Comparison of ENCODE assay signal across 9 mouse cellular contexts in genomic region chr19:38429269-38429668, GRCm38 (mm10). TPM values are rescaled to one million over a fixed set of nuclear protein-coding genes. Genes with fewer than 3 reads are reported as not detected.
DNase-seq lines count a peak whose midpoint lies in the region; ATAC-seq and TF ChIP-seq lines count a peak whose summit lies in the region.
"Had no signal": no experiment of that assay in that cellular context is flagged by ENCODE, and none has a peak within 500 bp of the region (broad histone marks: within the 10 kb centered on the region; RNA-seq: fewer than 3 reads in every experiment).

No protein-coding gene starts in this region.

- no peak for ATAC-seq in heart, postnatal 0 days (ENCODE audit: insufficient read depth, low read depth)
- ATAC-seq in heart, embryonic 12.5 days (ENCODE audit: insufficient number of reproducible peaks, low FRiP score) = no peak
- ATAC-seq in forebrain, embryonic 12.5 days (ENCODE audit: low FRiP score) = no peak

- no peaks in the 10 kb centered on the region for H3K27me3 ChIP-seq in heart, postnatal 0 days (ENCODE audit: control insufficient read depth, insufficient read depth, low read length)
- H3K27me3 ChIP-seq in heart, embryonic 12.5 days (replicated peaks) = no peaks in the 10 kb centered on the region
- no peaks in the 10 kb centered on the region for H3K27me3 ChIP-seq in liver, adult 2 months (ENCODE audit: control insufficient read depth, insufficient read depth, low read length)
- no peaks in the 10 kb centered on the region for H3K27me3 ChIP-seq in forebrain, embryonic 12.5 days

- TF ChIP-seq POLR2A in liver, adult 2 months (IDR thresholded peaks at IDR 0.05; ENCODE audit: extremely low read depth, insufficient read depth, low read length) = no peak

- no peak for DNase-seq in heart, postnatal 0 days (ENCODE audit: low spot score)
- peak; percentile 38 for DNase-seq in urinary bladder, postnatal 25 days (ENCODE audit: low spot score)
- DNase-seq in urinary bladder, postnatal 10 days (ENCODE audit: low spot score) = no peak
- DNase-seq in cerebellum, postnatal 10 days = peak; percentile 49 to 71
- DNase-seq in liver, adult 2 months (ENCODE audit: extremely low read depth, low read depth, low spot score) = peak; percentile 28
- no peak for DNase-seq in frontal cortex, postnatal 10 days (ENCODE audit: low spot score in 2 of 2)

- H3K4me3 ChIP-seq in heart, postnatal 0 days (ENCODE audit: low read depth, low read length) = no peak overlapping the region
- no peak overlapping the region for H3K4me3 ChIP-seq in heart, embryonic 12.5 days
- no peak overlapping the region for H3K4me3 ChIP-seq in liver, adult 2 months (ENCODE audit: insufficient read depth, low read depth, low read length)
- H3K4me3 ChIP-seq in forebrain, embryonic 12.5 days (replicated peaks) = no peak overlapping the region

- no peaks in the 10 kb centered on the region for H3K9me3 ChIP-seq in heart, postnatal 0 days (replicated peaks; ENCODE audit: control insufficient read depth, low read length)
- H3K9me3 ChIP-seq in heart, embryonic 12.5 days (replicated peaks) = no peaks in the 10 kb centered on the region
- H3K9me3 ChIP-seq in forebrain, embryonic 12.5 days = no peaks in the 10 kb centered on the region

- no peaks in the 10 kb centered on the region for H3K36me3 ChIP-seq in heart, postnatal 0 days (replicated peaks; ENCODE audit: control insufficient read depth, insufficient read depth, low read length)
- H3K36me3 ChIP-seq in heart, embryonic 12.5 days = no peaks in the 10 kb centered on the region
- no peaks in the 10 kb centered on the region for H3K36me3 ChIP-seq in liver, adult 2 months (ENCODE audit: control insufficient read depth, insufficient read depth, low read length)
- no peaks in the 10 kb centered on the region for H3K36me3 ChIP-seq in forebrain, embryonic 12.5 days (replicated peaks)

- TF ChIP-seq CTCF in heart, postnatal 0 days (IDR thresholded peaks at IDR 0.05; ENCODE audit: low read depth) = peak; percentile 48
- TF ChIP-seq CTCF in liver, adult 2 months (IDR thresholded peaks at IDR 0.05; ENCODE audit: low read depth, low read length) = peak; percentile 40

- H3K4me2 ChIP-seq in heart, postnatal 0 days (ENCODE audit: low read depth, low read length) = no peak overlapping the region
- no peak overlapping the region for H3K4me2 ChIP-seq in heart, embryonic 12.5 days
- no peak overlapping the region for H3K4me2 ChIP-seq in forebrain, embryonic 12.5 days

- H3K27ac ChIP-seq in heart, postnatal 0 days (ENCODE audit: low read depth) = no peak overlapping the region
- no peak overlapping the region for H3K27ac ChIP-seq in heart, embryonic 12.5 days (ENCODE audit: poor library complexity, severe bottlenecking)
- no peak overlapping the region for H3K27ac ChIP-seq in liver, adult 2 months (replicated peaks; ENCODE audit: insufficient read depth, low read depth, low read length)
- no peak overlapping the region for H3K27ac ChIP-seq in forebrain, embryonic 12.5 days

- no peaks in the 10 kb centered on the region for H3K79me2 ChIP-seq in liver, adult 2 months (ENCODE audit: control insufficient read depth, insufficient read depth, low read length)

- TF ChIP-seq EP300 in heart, postnatal 0 days (IDR thresholded peaks at IDR 0.05; ENCODE audit: low read depth) = no peak

- 49% methylated on average over 5 of the region's 5 CpGs for WGBS in heart, postnatal 0 days
- WGBS in heart, embryonic 12.5 days = 36% methylated on average over 5 of the region's 5 CpGs
- WGBS in liver, adult 2 months = 36% methylated on average over 5 of the region's 5 CpGs
- WGBS in forebrain, embryonic 12.5 days = 54% methylated on average over 5 of the region's 5 CpGs

- H3K9ac ChIP-seq in heart, postnatal 0 days (replicated peaks; ENCODE audit: low read depth, low read length) = no peak overlapping the region
- H3K9ac ChIP-seq in heart, embryonic 12.5 days = no peak overlapping the region
- no peak overlapping the region for H3K9ac ChIP-seq in liver, adult 2 months (ENCODE audit: low read depth, low read length)
- H3K9ac ChIP-seq in forebrain, embryonic 12.5 days = no peak overlapping the region

- no peaks in the 10 kb centered on the region for H3K4me1 ChIP-seq in heart, postnatal 0 days (ENCODE audit: control insufficient read depth, insufficient read depth)
- no peaks in the 10 kb centered on the region for H3K4me1 ChIP-seq in heart, embryonic 12.5 days (replicated peaks)
- H3K4me1 ChIP-seq in liver, adult 2 months (ENCODE audit: control insufficient read depth, insufficient read depth, low read length) = no peaks in the 10 kb centered on the region
- H3K4me1 ChIP-seq in forebrain, embryonic 12.5 days = no peaks in the 10 kb centered on the region

RNA-seq across cellular contexts. Expression of gene Slc35g1, which starts 33.5 kb away (rescaled TPM):
- 0.93 and 1.9 TPM in 2 replicates for total RNA-seq in heart, postnatal 0 days (2014; rRNA removed; ENCODE audit: low replicate concordance)
- polyA plus RNA-seq in heart, postnatal 0 days (2015; fragmentation: Nextera tagmentation; extraction: Ambion mirVana) = 0.74 and 0.92 TPM in 2 replicates
- 3.6 and 4.0 TPM in 2 replicates for polyA plus RNA-seq in heart, embryonic 12.5 days (2016; fragmentation: Nextera tagmentation; extraction: Ambion mirVana)
- 16.3 and 21.2 TPM in 2 replicates for total RNA-seq in liver, adult 2 months (2014; rRNA removed)
- 4.0 and 4.7 TPM in 2 replicates for polyA plus RNA-seq in liver, adult 2 months (2012; rRNA removed)
- polyA plus RNA-seq in forebrain, embryonic 12.5 days (2016; fragmentation: Nextera tagmentation; extraction: Ambion mirVana) = 4.7 and 5.1 TPM in 2 replicates

RNA-seq across cellular contexts. Expression of gene Plce1, which starts 51.6 kb away (rescaled TPM):
- 18.2 and 32.1 TPM in 2 replicates for total RNA-seq in heart, postnatal 0 days (2014; rRNA removed; ENCODE audit: low replicate concordance)
- 5.2 and 5.7 TPM in 2 replicates for polyA plus RNA-seq in heart, postnatal 0 days (2015; fragmentation: Nextera tagmentation; extraction: Ambion mirVana)
- 8.4 and 10.5 TPM in 2 replicates for polyA plus RNA-seq in heart, embryonic 12.5 days (2016; fragmentation: Nextera tagmentation; extraction: Ambion mirVana)
- total RNA-seq in liver, adult 2 months (2014; rRNA removed) = 8.6 and 8.9 TPM in 2 replicates
- 1.7 and 1.9 TPM in 2 replicates for polyA plus RNA-seq in liver, adult 2 months (2012; rRNA removed)
- polyA plus RNA-seq in forebrain, embryonic 12.5 days (2016; fragmentation: Nextera tagmentation; extraction: Ambion mirVana) = 6.0 and 6.2 TPM in 2 replicates
- total RNA-seq: neutrophil, adult 5-6 weeks had no signal

Comparison
In these comparisons a context has a peak if more than half of its experiments do, and no peak if none do; other contexts are left out.
1. DNase-seq: peak in urinary bladder, postnatal 25 days (single experiment), cerebellum, postnatal 10 days (2 of 2) and liver, adult 2 months (single experiment); none in heart, postnatal 0 days (single experiment), urinary bladder, postnatal 10 days (single experiment) and frontal cortex, postnatal 10 days (0 of 2).